Mouse (Mus musculus) spleen, postnatal 36 days (tissue): Measurements from ENCODE around the gene Gpc6.
A peak's percentile ranks its signal among the peaks of the same experiment; 100 is the strongest.

Experiments
- DNase-seq, 2 experiments: peaks; one replicate each; pipeline ENCODE4 v3.0.0; 2022; ENCODE audit warnings: low spot score in 2 of 2, mixed read lengths in 1 of 2

Gpc6 gene

DNA sequence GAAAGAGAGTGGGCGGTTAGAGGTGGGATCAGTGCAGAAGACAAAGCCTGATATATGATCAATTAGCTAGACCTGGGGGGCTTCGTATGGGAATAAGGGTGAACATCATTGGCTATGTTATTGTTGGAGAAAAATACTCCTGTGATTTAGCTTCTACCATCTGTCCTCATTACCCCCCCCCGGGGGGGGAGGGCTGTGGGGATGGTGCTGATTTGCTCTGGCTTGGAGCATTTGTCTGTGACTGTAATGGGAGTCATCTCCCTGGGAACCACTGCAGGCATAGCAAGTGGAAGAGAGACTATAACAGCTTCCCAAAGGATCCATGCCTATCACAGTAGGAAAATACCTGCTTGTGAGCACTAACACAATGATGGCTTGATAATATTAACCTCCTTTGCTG, 783.7 kb downstream of the Gpc6 start:
- DNase-seq, result no peak

DNA sequence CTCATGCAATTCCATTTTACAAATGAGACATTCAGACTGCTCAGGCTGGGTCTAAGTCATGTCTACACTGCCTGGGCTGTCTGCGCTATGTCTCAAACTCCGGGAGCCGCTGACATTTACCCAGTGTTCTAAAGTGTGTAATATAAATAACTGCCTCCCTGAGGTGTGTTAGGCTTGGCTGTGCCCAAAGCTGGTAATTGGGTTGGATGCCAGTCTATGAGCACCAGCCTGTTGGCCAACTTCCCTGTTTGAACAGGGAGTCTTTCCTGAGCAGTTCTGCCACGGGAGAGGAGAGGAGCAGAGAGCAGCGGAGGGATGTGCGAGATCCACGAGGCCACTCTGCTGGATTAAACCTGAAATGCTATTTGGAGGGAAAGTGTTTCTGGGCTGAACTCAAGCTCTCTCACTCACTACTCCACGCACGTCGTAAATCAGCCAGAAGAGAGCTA, 785.4 kb downstream of the Gpc6 start:
- DNase-seq, result no peak

DNA sequence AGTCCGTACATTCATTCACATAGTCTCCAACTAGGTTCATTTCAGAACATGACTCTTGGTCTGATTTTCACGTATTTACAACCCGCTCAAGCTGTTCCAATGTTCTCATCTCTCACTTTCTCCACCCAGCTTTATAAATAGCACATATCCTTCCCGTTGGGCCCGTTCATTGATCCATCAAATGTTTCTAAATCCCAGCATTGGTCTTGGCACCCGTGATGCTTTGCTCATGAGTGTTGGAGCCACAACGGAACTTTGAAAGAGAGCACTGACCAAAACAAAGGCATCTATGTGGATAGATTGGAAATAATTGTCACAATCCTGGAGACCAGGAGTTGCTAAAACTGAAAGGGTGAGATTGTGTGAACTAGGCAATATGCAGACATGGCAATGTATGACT, 787.2 kb downstream of the Gpc6 start:
- no peak for DNase-seq

DNA sequence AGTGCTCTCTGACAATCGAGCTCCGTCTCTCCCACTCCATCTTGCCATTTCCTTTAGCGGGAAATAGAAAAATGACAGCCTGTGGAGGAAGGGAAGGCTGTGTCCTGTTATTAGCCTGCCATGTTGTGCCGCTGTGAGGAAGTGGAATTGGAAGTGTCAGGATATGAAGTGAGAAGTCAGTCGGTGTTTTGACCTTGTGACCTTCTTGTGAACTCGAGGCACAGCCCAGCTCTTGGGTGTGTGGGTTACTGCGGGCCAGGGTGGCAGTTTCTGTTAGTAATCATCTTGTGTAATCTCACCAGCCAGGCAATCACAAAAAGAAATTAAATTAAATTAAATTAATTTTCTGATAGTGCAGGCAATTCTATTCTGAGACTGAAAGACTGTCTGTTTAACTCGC, 789.0 kb downstream of the Gpc6 start:
- DNase-seq, result no peak

DNA sequence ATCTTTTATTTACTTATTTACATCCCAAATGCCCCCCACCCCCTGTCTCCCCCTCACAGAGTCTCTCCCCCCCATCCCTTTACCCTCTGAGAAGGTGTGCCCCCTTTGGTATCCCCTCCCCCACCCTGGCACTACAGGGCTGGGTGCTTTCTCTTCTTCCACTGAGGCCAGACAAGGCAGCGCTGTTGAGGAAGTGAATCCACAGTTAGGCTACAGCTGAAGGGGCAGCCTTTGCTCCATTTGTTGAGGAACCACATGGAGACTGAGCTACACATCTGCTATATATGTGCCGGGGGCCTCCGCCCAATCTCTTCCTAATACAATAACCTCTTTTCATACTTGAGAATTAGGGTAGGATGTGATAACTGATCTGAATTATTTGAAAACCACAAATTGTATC, 791.2 kb downstream of the Gpc6 start:
- no peak for DNase-seq

DNA sequence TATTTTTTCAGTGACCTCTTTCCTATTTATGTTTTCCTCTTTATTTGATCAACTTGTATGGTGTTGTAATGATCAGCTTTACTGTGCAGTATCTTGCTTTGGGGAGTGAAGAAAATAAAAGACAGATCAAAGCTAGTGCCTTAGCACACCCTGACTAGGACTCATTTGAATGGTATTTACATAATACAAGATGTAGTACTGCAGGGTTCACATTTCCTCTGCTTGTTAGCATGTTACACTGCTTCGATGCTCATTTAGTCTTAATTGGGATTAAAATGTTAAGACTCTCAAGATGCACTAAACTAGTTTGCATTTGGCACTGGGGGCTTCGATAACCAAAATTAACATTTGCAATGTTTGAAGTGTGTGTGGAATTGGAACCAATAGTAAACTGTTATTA, 803.6 kb downstream of the Gpc6 start:
- DNase-seq, result no peak

DNA sequence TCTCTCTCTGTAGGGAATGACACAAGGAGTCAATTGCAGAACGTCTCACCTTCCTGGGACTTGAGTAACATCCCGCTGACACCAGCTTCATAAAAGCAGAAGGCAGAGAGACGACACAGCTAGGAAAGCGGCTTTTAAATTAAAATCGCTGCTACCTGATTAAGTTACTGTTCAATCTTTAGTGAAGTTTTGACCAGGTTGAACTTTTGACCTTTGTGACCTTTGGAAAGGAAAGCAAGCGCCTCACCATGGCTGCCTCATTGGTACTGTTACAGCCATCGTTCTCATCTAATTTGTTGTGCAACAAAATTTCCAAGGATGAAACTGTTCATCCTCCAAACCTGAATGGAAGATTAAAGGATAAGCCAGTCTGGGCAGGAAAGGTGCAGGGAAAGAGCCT, 830.1 kb downstream of the Gpc6 start:
- DNase-seq, result no peak

DNA sequence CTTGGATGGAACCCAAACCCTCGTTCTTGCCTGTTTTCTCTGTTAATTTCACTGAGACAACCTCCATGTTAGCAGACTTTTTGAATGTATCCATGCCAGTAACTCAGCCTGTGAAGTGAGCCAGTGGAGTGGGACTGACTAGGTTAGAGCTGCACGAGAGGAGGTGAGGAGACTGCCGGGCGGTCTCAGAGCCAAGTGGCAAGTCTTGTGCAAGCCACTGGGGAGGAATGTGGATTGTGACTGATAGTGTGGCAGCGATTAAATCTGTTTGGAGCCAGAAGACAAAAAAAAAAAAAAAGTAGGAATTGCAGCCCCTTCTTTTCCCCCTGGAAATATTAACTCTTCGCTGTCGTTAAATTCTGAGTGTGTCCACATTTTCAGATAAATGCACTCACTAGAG, 831.4 kb downstream of the Gpc6 start:
- DNase-seq, result no peak

DNA sequence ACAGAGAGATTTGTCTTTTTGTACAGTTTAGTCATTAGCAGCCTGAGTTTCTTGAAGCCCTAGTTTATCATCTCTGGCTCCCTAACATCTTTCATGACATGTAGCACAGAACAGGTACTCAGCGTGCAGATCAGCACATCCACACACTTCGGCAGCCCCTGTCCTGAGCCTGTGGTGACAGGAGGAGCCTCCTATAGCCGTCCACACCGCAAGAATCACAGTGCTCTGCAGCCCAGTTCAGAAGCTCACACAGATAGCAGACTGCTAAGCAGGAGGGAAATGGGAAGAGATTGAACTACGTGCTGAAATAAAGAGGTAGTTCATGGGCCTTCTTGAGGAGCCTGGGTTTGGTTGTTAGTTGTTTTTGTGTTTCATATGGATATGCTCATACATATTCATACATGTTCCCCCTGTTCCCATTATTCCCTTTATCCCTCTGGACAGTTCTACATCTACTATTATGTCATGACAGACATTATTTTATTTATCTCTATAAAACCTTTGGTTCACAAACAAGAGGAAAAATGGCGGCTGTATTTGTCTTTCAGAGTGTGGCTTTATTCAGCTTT, 832.8 kb downstream of the Gpc6 start:
- no peak for DNase-seq

DNA sequence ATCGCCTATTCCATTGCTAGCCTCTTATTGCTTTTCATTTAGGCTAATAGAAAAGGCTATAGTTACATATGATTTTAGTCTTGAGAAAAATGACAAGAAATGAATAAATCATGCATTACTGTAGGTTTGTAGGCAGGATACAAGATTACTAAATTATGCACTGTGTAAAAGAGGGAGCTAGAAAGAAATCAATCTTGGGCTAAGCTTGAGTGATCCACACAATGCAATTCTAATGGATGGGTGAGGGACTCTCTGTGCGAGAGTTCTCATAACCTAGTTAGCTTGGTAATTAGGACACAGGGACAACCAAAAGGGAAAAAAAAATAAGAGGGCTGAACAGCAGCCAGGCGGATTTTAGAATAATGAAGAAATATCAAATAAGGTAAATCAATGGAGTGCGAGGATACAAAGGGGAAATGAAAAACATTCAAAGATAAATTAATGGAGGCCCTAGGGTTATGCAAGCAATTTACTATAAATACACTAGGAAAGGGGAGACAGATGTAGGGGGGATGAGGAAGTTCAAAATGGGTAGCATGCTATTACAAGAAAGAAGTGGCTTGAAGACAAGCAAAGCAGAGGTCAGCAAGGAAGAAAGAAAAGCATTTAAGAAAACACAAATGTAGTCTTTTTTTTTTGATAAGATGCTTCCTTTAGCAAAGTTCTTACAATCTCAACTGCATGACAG, 835.9 kb downstream of the Gpc6 start:
- DNase-seq, result no peak

DNA sequence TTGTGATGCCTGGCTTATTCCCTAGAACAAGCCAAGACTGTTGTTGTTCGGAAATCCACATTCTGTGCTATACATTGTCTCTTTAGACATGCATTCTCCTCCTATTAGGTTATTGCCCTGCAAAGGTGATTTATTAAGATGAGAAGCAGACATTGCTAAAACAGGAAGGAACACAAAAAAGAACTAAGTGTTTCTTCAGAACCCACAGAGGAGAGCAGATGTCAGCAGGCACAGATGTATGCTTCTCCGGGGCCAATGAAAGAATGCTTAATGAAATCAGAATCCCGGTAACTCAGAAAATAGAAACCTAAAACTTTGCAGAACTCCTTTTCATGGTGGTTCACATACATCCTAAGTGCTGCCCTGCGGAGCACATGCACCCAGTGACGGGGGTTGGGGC, 837.8 kb downstream of the Gpc6 start:
- no peak for DNase-seq

DNA sequence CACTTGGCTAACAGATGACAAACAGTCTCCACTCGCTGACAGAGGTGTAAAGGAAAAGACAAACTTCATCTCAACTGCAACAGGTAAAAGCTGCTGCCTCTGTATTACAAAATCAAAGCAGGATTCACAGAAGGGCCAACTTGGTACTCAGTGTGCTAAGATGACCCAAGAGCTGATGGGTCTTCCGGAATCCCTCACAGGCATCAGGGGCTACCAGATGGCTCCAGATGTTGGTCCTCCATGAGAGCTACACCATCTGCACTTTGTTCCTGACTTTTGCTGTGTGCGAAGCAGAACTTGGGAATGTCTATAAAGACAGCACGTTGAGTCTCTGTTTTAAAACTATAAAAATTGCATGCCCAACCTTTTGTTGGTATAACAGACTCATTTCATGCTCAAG, 842.7 kb downstream of the Gpc6 start:
- no peak for DNase-seq

DNA sequence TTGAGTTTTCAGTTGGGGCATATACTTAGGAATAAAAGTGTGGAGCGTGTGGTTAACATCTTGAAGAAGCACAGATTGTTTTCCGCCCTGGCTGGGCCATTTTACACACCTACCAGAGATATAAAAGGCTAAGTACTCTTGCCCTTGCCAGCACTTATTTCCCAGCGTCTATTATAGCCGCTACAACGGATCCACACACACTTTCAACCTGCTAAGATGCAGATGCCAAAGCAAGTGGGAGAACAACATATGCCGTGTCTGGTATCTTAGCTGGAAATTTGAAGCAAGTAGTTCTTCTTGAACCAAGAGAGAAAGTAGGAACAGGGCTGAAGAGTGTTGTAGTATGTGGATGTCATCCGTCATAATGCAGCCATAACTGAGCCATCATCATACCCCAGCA, 843.6 kb downstream of the Gpc6 start:
- no peak for DNase-seq

DNA sequence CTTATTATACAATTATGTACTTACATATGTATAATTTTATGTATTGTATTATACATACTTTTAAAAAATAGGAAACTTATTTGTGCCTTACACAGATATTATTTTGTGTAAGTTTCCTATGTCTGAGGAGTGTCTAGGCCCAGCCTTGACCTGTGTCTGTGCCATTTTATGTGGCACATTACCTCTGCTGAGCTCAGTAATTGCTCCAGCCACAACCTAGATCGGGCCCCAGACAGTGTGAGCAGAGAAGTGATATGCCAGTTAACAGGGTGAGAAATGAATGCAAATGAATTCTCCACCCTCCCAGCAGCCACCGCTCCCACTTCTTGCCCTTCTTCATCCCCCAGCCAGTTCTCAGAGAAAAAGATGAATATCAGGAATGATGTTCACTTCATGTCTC, 848.3 kb downstream of the Gpc6 start:
- no peak for DNase-seq

DNA sequence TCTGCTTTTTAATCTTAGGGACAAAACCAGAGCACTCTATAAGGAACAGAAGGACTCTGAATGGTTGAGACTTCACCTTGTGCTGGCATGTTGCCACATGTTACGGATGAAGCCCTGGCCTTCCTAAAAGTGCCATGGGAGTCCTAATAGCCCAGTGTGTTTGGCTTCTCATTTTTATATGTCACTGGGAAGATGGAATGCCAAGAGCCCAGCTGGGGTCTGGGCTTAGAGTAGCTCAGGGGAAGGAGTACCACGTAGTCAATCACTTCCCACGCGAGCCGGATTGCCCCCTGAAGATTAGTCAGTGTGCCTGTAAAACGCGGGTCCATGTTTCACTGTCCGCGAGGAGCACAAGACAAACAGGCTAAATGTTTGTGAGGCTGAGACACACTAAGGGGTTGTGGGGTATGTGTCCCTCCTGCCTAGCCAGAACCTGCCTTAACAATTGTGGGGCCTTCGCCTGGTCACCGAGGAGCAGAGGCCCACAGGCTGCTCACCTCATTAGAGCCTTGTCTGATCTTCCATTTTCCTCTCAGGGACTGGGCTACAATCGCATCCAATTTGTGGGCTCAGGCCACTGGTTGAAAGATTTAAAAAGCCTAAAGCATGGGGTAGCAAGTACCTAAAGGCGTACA, 852.9 kb downstream of the Gpc6 start:
- DNase-seq, result no peak

DNA sequence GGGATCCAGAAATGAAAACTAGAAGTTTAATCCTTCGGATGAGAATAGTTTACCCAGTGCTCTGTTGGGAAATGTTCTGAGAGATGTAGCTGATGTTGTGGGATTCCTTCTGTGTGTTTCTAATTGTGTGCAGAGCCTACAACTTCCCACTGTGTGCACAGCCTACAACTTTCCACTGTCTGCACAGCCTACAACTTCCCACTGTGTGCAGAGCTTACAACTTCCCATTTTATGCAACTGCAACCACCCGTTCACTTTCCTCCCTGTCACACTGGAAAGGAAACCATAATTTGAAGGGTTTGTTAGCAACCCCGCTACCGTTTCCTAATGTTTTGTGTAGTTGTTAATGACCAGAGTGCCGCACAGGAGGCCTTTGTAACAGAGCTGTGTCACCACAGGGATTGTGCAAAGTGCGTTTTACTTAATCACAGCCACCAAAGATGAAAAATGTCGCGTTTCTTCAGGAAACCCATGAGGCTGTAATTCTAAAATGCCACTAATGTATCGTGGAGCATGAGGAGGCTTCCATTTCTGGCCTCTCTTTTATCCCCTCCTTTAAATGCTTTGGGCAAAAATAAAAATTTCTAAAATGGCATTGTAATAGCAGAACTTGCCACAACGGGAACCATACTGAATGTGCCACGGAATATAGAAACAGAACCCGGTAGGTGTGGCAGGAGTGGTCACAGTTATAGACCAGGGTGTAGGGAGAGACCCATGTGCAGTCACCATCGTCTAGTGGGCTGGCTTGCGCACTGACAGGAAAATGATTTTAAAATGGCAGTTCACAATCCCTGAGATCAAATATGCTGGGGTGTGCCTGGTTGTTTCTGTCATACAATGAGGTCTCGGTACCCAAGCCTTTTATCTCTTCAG, 853.7 kb downstream of the Gpc6 start:
- DNase-seq, result peak in 1 of 2 experiments; percentile 6

DNA sequence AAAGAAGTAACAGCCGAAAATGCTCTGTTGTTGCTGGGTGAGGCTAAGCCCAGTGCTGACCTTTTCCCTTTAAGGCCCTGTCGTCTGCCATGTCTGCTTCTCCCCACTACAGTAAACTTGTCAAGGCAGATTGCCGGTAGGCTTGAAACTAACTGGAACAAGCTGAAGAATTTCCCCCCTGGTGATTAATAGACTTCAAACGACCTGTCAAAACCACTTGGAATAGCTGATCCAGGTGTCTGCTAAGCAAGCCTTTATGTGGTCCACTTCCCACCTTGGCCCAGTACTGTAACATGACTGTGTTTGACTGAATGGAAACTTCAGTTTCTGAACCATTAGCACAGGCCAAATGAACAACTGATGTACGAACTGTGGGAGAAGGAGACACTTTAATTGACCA, 856.6 kb downstream of the Gpc6 start:
- no peak for DNase-seq

DNA sequence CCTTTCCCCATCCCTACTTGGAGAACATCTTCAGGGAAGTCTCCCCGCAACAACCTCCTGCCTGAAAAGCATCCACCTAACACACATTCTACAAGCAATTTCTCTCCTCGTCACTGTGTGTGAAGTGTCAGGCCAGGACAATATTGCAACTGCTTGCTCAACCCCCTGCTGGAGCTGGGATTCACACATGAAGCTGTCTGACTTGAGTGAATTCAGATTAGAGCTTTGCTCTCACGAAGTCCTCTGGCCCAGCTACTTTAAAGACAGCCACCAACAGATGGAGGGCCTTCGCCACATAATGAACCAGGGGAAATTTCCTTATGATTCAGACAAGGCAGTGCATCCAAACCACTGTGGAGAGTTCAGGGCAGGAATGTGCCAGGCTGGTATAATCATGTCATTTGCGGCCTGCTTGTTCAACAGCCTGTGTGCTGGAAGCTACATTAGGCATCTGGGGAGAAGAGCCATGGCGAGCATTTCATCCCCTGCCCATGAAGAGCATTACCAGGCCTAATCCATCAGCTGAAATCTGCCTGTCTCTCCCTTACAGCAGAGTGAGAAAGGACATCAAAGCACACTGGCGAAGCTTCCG, 858.7 kb downstream of the Gpc6 start:
- no peak for DNase-seq

DNA sequence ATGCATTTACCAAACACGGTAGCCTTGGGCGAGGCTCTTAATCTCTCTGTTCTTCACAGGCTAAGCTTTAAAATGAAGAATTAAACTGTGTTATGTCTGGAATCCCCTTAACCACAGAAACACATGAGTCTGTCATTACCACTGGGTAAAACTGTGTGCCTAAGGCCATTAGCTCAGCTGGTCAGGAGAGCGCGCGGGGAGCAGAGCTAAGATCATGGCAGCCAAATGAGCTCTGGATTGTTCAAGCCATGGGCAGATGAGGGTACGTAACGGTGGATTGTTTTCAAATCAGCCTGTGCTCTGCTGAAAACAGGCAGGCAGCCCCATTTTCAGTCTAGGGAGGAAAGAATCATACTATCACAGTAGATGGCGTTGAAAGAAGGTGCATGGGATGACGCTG, 859.8 kb downstream of the Gpc6 start:
- no peak for DNase-seq

DNA sequence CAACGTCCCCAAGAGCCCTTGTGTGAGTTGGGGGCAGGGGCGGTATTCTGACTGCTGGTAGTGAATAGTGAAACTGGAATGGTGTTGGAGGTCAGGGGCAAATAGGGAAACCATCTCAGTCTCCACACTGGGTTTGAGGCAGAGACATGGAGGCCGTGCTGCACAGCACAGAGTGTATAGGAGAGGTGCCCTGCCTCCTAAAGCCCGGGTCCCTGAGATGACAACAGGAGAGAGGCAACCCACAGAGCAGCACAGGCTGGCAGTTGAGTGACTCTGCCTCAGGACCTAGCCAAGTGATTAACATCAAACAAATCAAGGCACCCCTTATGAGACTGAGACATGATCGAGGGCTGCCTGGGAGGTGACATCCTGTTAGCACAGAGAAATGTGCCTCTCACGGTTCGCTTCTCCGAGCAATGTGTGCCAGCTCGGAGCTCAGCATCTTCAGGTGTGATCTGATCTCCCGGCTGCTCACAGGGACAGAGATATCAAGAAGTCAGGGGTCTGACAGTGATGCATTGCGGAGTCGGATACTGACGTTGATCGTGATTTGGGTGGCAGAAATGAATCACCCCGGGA, 860.5 kb downstream of the Gpc6 start:
- DNase-seq, result no peak

DNA sequence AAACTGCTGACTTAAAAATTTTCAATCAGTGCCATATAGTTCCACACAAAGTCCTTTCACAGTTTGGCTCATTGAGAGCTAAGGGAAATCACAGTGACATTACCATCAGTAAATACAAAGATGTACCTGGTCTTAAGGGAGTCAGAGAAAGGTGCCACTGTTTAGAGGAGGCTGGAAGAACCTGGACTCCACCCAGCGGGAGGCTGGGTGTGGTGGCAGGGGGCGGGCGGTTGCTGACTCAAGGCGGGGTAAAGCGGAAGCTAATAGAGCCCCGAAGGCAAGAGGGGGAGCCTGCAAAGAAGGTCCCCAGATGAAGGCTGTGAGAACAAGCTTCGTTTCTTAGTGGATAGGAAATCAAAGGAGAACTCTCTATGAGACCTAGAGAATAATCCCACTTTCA, 861.5 kb downstream of the Gpc6 start:
- no peak for DNase-seq

DNA sequence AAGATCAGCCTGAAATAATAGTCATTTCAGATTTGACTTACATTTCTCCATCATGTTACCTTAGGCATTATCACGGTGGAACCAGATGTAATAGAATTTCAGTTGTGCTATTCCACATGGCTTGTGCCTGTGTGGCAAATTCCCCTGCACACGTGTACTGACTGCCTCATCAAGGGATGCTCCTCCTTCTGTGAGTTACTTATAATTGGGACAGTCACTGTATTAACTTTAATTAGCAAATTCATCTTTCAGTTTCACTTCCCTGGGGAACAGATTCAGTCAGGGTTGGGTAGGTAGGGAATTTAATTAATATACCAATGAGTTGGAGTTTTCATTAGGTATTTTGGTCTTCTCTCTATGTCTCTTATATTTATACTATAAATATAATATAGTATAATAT, 869.8 kb downstream of the Gpc6 start:
- no peak for DNase-seq
